Mouse (Mus musculus) spleen, adult 18-20 months (tissue): ENCODE measurements around the gene Igfbpl1.
A peak's percentile ranks its signal among the peaks of the same experiment; 100 is the strongest.

Source experiments
- DNase-seq, 2 experiments: peaks; one replicate each; pipeline ENCODE4 v3.0.0; 2022; ENCODE audit warnings: mixed read lengths in 2 of 2

Gene Igfbpl1

GRCm38 (mm10) chr4:45821995-45822394, 4.7 kb downstream of the Igfbpl1 start:
- no peak for DNase-seq

DNA sequence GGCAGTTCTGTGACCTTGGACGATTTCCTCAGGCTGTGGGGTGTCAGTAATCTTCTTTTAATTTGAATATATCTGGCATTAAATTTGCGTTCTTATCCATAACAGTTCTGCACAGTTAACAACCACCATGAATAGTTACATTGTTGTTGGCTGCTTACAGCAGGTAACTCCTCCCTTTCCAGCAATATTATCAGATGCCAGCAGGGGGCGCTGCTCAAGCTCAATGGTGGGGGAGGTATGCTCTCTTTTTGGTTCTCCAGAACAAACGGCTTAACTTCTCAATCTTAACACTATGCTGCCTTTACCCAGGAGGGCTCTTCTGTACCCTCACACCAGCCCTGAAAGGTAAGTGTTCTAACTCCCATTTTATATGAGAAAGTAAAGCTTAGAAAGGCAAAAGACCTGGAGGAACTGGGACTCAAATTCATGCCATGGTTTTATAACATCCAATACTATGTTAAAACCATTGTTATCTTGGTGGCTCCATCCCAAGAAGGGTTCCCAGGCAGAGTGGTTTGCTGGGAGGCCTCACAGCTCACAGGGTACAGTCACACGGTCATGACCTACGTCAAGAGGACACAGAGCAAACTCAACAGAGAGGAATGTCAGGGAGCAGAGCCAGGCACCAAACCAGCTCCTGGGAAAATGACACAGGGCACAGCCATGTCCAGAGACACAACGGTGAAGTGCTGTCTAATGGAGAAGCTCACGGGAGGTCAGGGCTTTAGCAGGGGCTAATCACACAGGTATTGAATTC, 6.5 kb downstream of the Igfbpl1 start:
- DNase-seq: peak; percentile 15 to 60

DNA sequence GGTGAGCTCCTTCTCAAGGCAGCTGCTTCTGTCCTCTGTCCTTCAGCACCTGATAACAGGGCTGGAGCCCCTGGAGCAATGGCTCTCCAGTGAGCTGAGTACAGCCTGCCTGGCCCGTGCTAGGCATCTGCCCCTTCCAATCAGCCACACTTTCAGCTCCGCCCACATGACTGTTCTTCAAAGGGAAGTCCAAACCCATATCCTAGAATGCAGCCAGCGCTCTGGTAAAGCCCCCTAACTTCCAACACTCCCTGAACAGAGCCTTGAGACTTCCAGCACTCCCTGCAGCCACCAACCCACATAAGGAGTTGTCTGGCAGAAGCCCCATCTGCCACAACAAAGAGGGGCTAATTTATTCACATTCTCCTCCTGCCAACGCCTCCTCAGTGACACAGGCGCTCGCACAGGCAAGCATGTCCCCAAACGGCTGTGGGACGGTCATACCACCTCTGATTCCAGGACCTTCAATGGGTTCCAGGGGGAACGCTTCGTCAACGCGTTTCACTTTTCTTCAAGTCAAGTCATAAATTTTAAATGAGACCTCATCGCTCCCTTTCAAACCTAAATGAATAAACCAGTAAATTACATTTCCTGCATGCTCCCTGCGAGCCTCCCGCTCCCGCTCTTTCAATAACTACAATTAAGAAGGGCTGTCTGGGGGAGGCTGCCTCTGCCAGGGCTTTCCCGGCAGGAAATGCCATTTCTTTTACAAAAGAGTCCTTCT, 7.4 kb downstream of the Igfbpl1 start:
- DNase-seq: no peak

DNA sequence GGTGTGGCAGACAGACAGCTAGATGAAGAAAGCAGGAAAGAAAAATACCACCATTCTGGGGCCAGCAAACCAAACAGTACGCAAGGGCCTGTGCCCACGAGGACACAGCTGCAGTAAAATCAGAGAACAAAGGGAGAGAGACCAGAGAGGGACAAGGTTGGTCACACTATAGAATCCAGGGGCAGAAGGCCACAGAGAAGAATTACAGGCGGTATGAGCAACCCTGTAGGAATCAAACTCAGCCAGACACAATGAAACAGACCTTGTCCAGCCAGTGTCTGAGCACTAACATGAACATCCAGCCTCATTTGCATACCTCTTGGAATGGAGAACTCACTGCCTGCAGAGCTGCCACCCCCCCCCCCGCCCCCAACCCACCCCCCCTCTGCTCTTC, 7.9 kb downstream of the Igfbpl1 start:
- no peak for DNase-seq

GRCm38 (mm10) chr4:45815542-45815941, 11.2 kb downstream of the Igfbpl1 start:
- peak in 1 of 2 experiments; percentile 37 for DNase-seq

- no peak for DNase-seq
Observed at GRCm38 (mm10) chr4:45811250-45811649, 15.5 kb downstream of the Igfbpl1 start.

DNA sequence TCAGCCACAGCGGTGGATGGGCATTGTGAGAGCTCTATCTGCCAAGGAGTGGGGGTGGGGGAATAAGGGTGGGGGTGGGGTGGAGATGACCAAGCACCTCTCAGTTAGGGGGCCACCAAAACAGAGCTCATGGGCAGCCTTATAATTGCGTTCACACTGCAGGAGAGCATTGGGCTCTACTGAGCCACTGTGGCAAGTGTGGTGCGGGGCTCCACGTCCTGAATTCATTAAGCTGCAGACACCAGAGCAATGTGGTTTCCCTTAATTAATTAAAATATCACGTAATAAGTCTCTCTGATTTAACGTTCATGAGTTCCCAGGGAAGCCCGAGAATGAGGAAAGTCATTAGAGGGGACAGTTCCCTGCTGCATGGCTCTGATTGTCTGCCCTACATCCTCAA, 18.7 kb downstream of the Igfbpl1 start:
- no peak for DNase-seq

- no peak for DNase-seq
Observed at GRCm38 (mm10) chr4:45802900-45803299, 23.8 kb downstream of the Igfbpl1 start.

- no peak for DNase-seq
Observed at GRCm38 (mm10) chr4:45799956-45800537, 26.7 kb downstream of the Igfbpl1 start.

- DNase-seq: peak; percentile 65 to 79
Observed at GRCm38 (mm10) chr4:45798964-45799363, 27.8 kb downstream of the Igfbpl1 start, which contains the start of gene Aldh1b1. Gene Aldh1b1, plus strand, starts transcription at chr4:45799022.

GRCm38 (mm10) chr4:45796760-45797159, 30.0 kb downstream of the Igfbpl1 start:
- DNase-seq: no peak

GRCm38 (mm10) chr4:45795191-45795811, 31.4 kb downstream of the Igfbpl1 start:
- peak in 1 of 2 experiments; percentile 32 for DNase-seq

DNA sequence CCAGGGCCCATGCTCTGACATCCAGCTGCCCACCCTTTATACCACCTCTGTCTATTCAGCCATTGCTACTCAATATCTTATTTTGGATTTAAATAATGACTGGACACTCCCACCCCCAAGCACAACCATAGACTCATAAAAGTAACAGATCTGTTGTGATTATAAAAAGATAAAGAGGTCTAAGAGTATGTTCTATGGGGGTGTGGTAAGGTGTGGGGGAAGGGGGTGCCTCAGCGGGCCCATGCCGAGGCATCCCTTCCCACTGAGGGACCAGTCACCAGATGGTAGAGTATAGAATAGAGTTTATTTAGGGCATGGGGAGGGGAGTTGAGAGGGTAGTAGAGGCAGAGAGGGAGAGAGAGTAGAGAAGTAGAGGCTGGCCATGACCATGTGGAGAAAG, 36.7 kb downstream of the Igfbpl1 start:
- DNase-seq: no peak

GRCm38 (mm10) chr4:45789263-45789958, 37.3 kb downstream of the Igfbpl1 start:
- no peak for DNase-seq

- no peak for DNase-seq
Observed at GRCm38 (mm10) chr4:45788446-45789081, 38.2 kb downstream of the Igfbpl1 start.

DNA sequence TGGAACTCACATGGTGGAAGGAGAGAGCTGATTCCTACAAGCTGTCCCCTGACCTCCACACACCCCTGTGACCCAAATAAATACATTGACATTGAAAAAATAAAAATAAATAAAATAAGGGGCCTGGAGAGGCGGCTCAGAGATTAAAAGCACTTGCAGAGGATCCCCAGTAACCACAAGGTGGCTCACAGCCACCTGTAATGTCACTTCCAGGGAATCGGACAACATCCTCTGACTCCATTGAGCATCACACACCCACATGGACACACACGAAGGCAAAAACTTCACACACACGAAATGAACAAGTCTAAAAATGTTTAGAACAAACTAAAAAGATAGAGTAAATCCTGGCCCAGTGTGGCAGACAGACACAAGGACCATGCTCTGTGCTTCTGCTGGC, 40.0 kb downstream of the Igfbpl1 start:
- no peak for DNase-seq

DNA sequence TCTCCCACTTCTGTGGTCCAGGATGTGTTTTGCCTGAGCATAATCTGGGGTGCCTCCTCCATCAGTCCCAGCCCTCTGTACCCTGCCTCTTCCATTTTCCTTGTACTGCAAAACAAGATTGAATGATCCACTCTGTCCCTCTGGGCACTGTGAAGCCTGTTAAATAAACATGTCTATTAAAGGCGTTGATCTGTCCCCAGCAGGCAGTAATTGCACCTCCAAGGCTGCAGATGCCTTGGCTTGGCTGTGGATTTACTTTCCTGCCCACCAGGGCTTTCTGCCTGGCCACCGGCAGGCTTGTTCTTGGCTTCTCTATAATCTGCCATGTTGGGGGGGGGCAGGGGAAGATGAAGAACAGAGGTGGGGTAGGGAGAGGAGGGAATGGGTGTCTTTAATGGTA, 40.8 kb downstream of the Igfbpl1 start:
- DNase-seq: no peak

GRCm38 (mm10) chr4:45783671-45784070, 43.1 kb downstream of the Igfbpl1 start:
- DNase-seq: no peak

GRCm38 (mm10) chr4:45771619-45772018, 55.1 kb downstream of the Igfbpl1 start:
- peak in 1 of 2 experiments; percentile 26 for DNase-seq

DNA sequence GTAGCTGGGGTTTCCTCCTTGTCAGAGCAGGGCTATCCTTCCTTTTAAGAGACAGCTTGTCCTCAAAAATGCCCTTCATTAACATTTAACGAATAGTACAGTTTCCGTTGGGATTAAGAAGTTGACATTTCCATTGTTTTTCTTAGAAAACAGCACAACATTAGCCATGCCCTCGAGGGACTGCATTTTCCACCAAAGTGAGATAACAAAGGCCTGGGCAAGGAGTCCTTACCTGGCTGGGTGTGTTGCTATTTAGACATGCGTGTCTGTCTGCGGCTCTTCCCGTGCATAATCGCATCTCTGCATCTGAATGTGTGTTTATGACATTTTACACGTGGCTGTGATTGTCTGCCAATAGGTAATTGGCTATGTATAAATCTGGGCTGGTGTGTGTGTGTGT, 55.5 kb downstream of the Igfbpl1 start:
- DNase-seq: no peak

DNA sequence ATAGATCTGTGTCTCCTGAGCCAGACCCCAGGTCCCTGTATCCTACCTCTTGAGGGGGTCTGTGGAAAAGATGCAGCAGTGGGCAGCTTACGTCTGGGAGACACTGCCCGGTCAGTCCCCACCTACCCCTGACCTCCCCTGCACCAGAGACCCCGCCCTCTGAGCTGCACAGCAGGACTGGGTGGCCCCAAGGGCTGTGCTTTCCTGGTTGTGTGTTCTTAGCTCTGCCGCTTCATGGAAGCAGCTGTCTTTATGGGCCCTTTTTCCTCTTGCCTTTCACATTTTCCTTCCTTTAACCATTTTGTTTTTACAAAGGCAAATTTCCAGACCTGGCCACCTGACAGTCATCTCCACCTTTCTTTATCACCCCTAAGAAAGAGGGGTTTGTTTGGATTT, 56.1 kb downstream of the Igfbpl1 start:
- no peak for DNase-seq
